Mouse (Mus musculus) urinary bladder, postnatal 4 days (tissue): Measurements from ENCODE around the gene A530016L24Rik.

Experiments
- DNase-seq, 2 experiments: peaks; one replicate each; pipeline ENCODE4 v3.0.0; 2021 to 2022; ENCODE audit warnings: low spot score in 2 of 2

The A530016L24Rik gene

DNA sequence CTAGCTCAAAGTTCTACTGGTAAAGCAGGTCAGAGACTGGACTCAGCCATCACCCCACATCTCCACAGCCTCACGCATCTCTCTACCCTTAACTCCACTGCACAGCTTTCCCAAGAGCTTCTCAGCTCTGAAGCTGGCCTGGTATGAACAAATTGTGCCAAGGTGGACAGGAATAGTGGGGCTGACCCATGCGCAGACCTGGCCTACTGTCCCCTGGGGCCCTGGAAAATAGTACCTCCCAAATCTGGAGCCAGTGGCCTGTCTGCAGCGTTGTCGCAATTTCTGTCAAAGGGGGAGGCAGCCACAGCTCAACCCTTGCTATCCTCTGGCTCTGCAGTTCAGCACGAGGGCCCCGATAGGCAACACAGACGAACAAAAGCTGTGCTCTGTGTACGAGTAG is at the start of gene A530016L24Rik:
Gene A530016L24Rik (plus strand): TSS at position 315 of the 400 bp plus-strand sequence.
- DNase-seq: no peak

DNA sequence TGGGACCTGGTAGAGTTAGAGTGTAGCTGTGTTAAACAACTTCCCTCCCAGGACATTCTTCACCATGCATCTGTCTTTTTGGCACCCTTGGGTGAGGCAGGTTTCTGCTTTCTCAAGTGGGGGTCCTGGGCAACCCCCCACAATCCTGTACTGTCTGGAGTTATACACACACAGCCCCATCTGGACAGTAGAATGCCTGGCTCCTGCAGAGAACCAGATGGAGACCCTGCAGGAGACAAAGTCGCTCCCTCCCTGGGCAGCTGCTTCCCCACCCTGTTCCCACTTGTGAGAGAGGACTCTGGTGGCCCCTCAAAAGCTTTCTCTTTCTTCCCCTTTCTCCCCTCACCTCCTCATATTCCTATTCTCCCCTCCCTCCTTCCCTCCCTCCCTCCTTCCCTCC is 49.3 kb upstream of the A530016L24Rik start:
- no peak for DNase-seq

DNA sequence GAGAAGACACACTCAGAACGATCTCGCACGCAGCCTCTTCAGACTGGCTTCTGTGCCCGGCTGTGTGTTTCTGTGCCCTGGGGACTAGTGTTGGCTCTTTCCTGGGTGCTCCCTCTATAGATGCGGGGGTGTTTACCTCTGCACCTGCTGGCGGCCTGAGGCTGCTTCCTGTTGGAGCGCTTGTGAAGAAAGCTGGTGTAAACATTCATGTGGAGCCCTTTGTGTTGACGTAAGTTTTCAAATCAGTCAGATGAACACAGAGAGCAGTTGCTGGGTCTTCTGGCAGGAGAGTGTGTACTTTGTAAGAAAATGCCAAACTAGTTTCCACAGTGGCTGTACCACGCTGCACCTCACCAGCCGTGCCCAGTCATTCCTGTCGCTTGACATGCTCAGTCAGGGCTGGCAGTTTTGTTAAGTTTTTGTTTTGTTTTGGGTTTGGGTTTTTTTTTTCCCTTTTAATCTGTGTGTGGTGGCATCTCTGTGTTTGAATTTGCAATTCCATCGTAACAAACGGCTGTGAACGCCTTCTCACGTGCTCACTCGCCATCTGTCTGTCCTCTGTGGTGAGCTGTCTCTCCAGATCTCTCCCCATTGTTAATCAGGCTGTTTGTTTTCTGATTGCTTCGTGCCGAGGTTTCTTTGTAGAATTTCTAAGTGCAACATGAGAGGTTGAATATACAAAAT is 40.0 kb upstream of the A530016L24Rik start:
- no peak for DNase-seq

DNA sequence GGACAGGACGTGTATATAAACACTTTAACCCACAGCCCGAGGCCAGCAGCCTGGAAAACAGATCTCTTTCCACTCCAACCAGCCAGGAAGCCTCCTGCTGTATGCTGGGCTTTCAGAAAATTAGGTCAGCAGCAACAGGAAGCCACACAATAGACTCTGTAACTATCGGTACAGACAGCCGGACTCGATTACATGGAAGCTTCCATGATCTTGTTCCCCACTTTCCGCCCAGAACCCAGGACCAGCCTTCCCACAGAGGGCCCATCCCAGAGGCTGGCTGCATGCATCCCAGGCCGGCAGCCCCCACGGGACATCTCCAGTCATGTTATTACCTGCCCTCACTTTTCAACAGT is 39.4 kb upstream of the A530016L24Rik start:
- DNase-seq: no peak

DNA sequence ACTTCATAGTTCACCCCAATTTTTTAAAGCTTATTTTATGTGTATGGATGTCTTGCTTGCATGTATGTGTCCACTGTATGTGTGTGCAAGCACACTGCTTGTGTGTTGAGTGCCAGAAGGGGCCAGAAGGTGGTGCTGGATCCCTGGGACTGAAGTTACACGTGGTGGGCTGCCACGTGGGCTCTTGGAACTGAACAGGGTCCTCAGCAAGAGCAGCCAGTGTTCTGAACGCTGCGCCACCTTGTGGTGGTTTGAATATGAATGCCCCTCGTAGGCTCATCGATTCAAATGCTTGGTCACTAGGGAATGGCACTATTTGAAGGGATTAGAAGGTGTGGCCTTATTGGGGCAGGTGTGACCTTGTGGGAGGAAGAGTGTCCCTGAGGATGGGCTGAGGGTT is 38.4 kb upstream of the A530016L24Rik start:
- no peak for DNase-seq

DNA sequence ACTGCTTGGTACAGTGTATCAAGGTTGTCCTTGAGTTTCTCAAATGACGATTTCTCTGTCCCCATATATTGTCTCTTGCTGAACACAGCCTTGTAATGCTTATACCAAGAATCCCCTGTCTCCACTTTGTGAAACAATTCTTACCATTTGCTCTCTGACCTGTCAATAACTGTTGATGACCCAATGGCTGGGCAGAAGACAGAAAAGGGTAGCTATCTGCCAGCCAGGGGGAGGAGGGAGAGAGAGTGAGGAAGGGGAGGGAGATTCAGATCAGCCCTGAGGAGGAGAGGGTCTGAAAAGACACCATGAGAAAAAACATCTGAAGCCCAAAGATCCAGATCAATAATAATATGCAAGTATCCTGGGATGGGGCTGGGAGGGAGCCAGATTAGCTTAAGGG is 37.9 kb upstream of the A530016L24Rik start:
- no peak for DNase-seq

DNA sequence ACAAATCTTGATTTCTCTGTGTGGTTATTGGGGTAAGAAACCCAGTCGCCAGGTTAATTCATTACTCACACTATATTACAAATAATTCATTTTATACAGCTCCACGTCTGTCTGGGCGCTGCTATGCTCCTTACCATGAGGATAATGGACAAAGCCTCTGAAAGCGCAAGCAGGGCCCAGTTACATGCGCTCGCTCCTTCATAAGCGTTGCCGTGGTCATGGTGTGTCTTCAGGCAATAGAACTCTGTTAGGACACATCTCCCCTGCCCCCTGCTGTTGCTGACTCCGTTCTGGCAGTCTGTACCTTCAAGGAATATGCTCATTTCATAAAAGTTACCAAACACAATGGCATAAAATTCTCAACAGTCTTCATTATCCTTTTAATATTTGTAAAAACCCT is 37.4 kb upstream of the A530016L24Rik start:
- DNase-seq: no peak

DNA sequence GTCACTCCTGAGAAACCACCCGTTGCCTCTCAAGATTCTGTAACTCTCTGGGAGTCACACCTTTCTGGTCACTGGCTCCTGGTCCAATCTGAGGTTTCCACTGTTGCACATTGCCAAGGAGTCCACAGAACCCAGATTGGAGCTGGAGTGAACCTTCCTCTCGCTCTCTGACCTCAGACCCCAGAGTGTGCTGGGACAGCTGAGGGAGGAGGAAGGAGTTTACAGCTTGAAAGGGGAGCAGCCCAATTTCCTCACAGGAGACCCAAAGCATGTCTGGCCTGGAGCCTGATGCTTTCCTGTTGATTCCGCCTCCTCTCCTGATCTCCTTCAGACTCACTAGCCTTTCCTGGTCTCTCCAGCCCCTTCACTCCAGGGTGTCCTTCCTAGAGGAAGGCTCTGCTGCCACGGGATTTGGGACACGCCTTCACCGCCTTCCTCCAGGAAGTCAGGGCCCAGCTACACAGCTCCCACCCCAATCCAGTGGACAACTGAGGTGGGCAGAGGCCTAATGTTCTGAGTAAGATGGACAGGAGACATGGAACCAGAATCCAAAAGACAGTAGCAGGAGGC is 33.0 kb upstream of the A530016L24Rik start:
- no peak for DNase-seq

DNA sequence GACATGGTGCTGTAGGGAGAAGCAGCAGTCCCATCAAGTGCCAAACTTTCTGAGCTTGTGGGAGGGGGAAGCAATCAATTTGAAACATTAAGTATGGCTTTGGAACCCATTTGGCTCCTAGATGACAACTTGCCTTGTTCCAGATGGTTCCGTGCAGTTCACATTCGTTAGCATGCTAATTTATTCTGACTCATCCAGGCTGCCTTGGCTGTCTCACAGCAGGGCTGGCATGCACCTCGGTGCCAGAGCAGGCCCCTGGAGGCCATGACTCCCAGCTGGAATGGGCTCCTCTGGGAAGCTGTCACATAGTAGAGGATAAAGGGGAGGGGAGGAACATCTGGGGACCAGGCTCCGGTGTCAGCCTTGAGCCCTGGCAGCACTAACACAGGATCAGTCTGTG is 31.4 kb upstream of the A530016L24Rik start:
- no peak for DNase-seq

DNA sequence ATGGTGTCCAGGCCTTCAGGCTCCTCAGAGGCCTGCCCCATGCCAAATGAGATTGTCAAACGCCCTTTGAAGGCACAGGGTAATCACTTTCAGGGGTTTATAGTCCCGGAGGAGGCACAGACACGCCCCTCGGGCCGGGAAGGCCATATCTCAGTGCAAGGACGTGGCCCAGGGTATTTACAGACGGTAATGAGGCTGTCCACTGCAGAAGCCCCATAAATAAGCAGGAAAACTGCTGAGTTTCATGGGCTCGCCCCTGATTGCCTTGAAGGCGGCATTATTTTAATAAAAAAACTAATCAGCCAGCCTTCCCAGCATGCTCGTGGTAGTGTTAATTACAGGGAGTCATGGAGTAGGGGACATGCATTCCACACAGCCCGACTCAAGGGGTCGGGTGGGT is 26.8 kb upstream of the A530016L24Rik start:
- DNase-seq: no peak

DNA sequence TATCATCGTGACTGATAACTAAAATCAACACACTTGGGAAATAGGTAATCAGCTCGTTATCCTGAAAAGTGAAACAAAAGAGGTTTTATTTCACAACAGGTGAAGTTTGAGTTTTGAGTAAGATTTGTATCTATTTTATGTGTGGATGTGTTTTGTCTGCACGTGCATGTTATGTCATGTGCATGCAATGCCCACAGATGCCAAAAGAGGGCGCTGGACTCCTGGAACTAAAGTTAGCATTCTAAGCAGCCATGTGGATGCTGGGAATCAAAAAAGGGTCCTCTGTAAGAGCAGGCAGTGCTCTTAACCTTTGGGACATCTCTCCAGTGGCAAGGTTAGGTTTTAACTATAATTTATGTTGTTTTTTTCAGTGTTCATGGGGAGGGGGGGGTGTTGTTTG is 26.0 kb upstream of the A530016L24Rik start:
- DNase-seq: no peak

DNA sequence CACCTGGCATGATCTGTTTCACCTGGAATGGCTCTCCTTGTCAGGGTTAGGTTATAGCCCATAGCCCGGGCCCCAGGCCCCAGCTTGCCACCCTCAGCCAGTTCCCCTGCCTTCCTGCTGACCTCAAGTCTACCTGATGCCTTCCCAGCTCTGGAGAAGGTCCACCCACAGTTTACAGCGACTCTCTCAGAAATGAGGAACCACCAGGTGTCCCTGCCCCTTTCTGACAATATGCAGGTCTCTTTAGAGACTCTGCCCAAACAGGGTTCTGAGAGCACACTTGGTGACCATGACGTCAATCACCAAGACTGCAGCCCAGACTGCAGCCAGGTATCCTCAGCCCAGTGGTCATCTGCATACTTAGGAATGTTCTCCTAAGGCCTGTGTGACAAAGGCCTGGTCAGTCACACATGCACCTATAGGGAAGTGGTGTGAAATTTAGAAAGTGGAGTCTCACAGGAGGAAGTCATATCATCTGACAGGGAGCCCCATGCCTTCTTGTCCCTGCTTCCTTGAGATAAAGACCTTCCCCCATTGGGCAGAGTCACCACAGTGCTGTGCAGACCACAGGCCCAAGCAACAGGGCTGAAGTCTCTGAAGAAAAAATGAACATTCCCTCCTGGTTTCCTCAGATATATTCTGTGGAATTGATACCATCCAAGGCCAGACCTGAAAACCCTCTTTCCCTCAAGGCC is 25.4 kb upstream of the A530016L24Rik start:
- no peak for DNase-seq

DNA sequence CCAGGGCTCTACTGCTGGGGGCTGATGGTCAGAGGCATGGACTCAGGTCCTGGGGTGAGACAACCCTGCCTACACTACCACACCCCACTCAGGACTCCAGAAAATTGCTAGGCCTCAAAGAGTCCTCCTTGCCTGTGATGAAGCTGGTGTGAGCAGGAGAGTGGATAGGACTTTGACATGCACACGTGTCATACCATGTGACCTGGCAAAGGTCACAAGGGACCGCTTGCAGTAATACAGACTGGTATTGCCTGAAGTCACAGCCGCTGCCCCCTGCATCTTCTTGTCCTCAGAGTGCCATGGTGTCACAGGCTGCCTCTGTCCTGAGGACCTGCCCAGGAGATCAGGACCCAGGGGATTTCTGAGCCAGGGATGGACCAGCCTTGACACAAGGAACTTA is 24.7 kb upstream of the A530016L24Rik start:
- DNase-seq: no peak

DNA sequence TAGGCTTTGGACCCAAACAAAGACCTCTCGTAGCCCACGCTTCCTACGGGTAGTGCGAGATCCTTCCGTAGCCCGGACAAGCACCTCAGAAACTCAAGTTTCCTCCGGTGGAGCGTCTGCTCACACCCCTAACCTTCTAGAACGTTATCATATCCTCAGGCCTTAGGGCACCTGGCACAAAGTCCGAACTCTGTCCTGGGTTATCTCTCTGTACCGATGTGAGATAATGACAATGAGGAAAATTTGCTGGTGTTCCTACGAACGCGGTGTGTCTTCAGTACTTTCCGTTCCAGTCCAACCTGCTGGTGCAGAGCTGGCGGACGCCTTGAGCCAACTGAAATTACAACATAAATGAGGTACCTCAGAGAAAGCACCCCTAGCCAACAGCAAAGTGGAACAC is 23.3 kb upstream of the A530016L24Rik start:
- DNase-seq: no peak

DNA sequence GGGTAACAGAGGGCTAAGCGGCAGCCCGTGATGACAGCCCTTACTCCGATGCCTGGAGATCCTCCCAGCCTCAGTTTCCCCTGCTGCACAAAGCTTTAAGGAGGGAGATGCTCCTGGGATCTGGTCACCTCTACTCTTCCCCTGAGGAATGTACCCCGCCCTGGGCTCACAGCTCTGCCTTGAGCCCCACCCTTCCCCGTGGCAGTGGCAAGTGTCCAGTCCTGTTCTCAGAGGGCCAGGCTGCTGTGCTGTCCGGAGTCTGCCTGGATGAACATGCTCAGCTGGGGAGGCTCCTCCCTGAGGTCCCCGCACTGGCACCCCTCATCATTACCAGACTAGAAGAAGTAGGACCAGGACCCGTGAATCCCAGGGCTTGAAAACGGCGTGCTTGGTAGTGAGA is 21.9 kb upstream of the A530016L24Rik start:
- DNase-seq: no peak

DNA sequence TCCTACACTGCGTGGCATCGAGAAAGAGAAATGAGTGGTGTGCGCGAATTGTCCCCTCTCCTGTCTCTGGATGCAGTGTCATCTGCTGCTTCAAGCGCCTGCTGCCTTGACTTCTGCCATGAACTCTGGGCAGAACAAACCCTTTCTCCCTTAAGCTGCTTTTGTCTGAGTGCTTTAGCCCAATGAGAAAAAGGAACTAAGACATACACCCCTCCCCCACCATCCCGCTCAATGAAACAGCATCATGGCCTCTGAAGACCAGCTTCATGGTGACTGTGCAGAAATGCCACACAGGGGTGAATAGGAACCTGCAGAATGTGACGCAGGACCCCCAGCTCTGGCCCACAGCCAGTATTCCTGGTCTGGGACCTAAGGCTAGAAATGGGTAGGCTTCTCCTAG is 19.9 kb upstream of the A530016L24Rik start:
- no peak for DNase-seq

DNA sequence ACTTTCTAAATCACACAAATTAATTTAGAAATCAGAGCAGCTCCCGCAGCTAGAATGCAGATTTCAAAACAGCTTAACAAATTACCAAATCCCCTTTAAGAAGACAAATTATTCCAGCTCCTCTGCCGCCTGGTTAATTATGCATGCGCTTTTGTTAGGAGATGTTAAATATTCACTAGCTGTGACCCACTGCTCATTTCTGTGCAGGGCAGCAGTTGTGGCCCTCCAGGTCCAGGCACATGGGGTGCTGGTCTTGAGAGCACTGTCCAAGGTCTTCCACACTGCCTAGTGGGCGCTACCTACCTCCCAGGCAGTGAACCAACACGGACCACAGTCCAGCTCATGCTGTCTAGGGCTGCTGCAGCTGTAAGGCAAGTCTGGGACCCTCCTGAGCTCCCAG is 19.0 kb upstream of the A530016L24Rik start:
- DNase-seq: no peak

DNA sequence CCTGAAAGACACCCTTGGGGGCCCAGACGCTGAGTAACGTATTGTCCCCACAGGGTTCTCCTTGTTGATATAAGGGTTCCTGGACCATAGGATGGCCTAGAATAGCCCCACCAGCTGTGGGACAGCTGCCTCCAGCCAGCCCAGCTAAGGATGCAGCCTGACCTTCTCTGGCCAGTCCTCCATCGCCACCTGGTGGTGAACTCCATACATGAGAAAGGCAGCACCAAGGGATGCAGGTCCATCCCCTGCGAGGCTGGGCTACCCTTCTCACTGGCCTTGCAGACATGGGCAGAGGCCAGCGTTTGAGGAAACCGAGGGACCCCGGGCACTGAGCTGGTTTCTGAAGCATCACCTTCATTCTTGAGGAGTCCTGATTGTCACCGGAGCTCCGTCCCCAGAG is 15.5 kb upstream of the A530016L24Rik start:
- peak; percentile 78 to 91 for DNase-seq

DNA sequence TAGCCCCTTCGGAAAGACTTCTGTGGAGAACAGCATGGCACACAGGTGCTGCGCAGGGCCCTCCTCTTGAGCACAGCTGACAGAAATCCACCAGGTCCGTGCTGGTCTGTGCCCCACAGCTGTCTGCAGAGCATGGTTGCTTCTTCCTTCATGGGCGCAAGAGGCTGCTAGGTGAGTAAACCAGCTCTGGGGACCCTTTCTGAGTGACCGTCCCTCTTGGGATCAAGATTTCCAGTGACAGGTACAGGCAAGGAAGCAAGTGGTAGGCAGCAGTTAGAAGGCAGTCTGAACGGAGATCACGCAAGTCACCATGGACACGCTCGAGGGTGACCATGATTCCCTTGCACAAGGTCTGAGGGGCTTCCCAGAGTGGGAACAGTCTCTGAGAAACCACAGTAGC is 287 bp downstream of the A530016L24Rik start:
- no peak for DNase-seq

DNA sequence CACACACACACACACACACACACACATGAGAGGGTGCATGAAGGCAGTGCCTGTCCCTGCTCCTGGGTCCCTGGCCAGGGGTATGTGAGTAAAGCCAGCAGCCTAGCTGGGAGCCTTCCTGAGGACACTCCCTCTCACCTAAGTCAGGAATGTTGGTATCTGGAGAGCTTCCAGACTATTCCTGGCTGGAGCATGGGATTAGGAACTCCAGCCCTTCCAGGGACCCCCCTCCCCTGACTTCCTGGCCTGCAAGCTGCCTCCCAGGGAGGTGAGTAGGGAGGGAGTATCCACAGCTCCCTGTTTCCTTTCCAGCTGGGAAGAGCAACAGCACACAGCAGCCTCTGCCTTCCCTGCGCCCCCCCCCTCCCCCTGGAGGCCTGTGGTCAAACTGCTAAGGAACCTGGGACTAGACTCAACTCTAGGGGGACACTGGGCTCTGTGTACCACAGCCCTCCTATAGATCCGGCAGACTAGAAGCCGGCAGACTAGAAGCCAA is 1.2 kb downstream of the A530016L24Rik start:
- peak in 1 of 2 experiments; percentile 37 for DNase-seq

DNA sequence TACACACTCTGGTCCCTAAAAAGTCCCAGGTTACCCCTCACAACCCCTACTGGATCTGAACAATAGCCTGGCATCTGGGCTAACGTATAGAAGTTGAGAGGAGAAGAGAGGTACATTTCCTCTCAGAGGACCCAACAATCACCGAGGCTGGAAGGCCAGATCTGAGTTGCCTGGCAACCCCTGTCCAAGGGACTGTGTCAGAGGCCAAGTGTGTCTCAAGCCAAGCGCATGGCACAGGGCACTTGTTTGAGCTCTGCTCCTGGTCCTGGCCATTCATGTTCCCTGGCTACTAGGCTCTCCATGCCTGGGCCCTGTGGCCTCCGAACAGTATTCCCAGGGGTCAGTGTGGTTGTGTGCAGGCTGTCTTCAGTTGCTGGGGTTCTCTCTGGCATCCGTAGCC is 6.9 kb downstream of the A530016L24Rik start:
- DNase-seq: no peak

DNA sequence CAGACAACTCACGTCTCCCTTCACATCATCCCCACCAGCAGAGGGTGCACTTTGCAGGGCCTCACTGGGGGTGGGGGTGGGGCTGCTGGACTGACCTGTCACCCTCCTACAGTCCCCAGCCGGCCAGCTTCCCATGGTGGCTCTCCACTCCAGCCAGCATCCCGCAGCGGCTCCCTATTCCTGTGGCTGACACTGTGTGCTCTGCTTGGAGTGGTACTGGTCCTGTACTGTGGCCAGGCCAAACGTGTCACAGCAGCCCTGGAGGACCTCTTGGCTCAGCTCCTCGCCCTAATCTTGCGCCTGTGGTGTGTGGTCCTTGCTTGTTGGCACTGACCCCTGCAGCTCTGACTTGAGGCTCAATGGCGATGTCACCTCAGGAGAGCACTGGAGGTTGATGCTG is 8.5 kb downstream of the A530016L24Rik start:
- DNase-seq: no peak

DNA sequence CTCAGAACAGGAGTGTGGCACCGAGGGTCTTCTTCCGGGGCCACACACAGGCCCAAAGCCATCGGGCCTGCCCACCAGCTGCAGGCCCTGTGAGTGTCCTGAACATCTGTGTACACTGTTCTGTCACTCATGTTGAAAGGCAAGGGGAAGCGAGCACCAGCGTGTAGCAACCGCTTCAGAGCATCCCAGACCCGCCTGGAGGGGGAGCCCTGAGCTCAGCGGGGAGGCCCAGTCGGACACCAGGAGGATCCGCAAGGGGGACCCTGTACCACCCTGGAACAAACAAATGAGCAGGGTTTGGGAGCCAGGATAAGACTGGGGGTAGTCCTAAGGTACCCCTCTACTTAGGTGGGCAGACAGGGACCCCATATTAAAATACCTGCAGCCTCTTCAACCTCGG is 9.4 kb downstream of the A530016L24Rik start:
- DNase-seq: no peak
